Mouse (Mus musculus): Measurements from ENCODE around the gene Pde4d.

DNA sequence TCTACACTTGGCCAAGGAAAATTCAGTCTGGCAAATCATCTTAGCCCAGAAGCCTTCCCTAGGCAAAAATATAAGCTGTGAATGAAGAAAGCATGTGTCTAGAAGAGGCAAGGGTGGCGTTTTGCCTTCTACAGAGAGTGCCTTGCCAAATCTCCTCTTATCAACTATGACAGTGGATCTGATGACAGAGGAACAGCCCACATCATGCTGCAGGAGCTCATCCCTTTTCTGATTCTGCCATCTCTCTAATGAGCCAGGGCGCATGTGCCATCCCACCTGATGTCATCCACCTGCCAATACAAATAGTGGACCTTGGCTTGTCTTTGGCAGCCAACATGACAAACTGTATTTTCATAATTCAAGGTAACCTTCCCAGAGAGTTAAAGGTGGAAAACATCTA lies 1154.3 kb downstream of the Pde4d start:
- TF ChIP-seq CTCF (IDR thresholded peaks at IDR 0.05; ENCODE audit: low read depth) (no peak), EP300 (optimal IDR thresholded peaks at IDR 0.05) (no peak)

All from stomach, postnatal 0 days (tissue).